Mouse (Mus musculus): ENCODE measurements around the gene Maats1. TPM values are rescaled to one million over a fixed set of nuclear protein-coding genes. Genes with fewer than 3 reads are reported as not detected.
"Not testable (repeated sequence)": the region's sequence is repeated elsewhere in the genome, so short reads cannot be mapped to it uniquely, and the experiment has no call there.

Maats1 gene
- polyA plus RNA-seq, 1 experiment = 0.86 TPM

- DNase-seq (ENCODE audit: extremely low spot score in 1 of 2, low spot score in 1 of 2) = no peak
Measured at GRCm38 (mm10) chr16:38350361-38350855, 8.5 kb upstream of the Maats1 start.

- DNase-seq (ENCODE audit: extremely low spot score in 1 of 2, low spot score in 1 of 2) = no peak
Measured at GRCm38 (mm10) chr16:38349881-38350280, 7.9 kb upstream of the Maats1 start.

- no peak for DNase-seq (ENCODE audit: extremely low spot score in 1 of 2, low spot score in 1 of 2)
Measured at GRCm38 (mm10) chr16:38348217-38348761, 6.3 kb upstream of the Maats1 start.

GRCm38 (mm10) chr16:38347588-38347987 is 5.6 kb upstream of the Maats1 start:
- no peak for DNase-seq (ENCODE audit: extremely low spot score in 1 of 2, low spot score in 1 of 2)

GRCm38 (mm10) chr16:38346529-38347325 is 4.8 kb upstream of the Maats1 start, which contains the start of the genes Cox17 and Gm21987:
Gene Cox17, plus strand, starts transcription at chr16:38346991.
Gene Gm21987, plus strand, starts transcription at chr16:38347040.
- DNase-seq (ENCODE audit: extremely low spot score in 1 of 2, low spot score in 1 of 2) = peak; percentile 94 to 96

GRCm38 (mm10) chr16:38344941-38345725 is 3.2 kb upstream of the Maats1 start:
- no peak for DNase-seq (ENCODE audit: extremely low spot score in 1 of 2, low spot score in 1 of 2)

- not testable (repeated sequence) for DNase-seq (ENCODE audit: extremely low spot score in 1 of 2, low spot score in 1 of 2)
Measured at GRCm38 (mm10) chr16:38338077-38338476, 3.9 kb downstream of the Maats1 start.

- no peak for DNase-seq (ENCODE audit: extremely low spot score in 1 of 2, low spot score in 1 of 2)
Measured at GRCm38 (mm10) chr16:38334431-38334830, 7.5 kb downstream of the Maats1 start.

- DNase-seq (ENCODE audit: extremely low spot score in 1 of 2, low spot score in 1 of 2) = no peak
Measured at GRCm38 (mm10) chr16:38329340-38329739, 12.6 kb downstream of the Maats1 start.

GRCm38 (mm10) chr16:38326778-38327397 is 15.1 kb downstream of the Maats1 start:
- no peak for DNase-seq (ENCODE audit: extremely low spot score in 1 of 2, low spot score in 1 of 2)

- no peak for DNase-seq (ENCODE audit: extremely low spot score in 1 of 2, low spot score in 1 of 2)
Measured at GRCm38 (mm10) chr16:38324311-38324710, 17.6 kb downstream of the Maats1 start.

GRCm38 (mm10) chr16:38321452-38321935 is 20.4 kb downstream of the Maats1 start:
- DNase-seq (ENCODE audit: extremely low spot score in 1 of 2, low spot score in 1 of 2) = peak; percentile 25 to 80

GRCm38 (mm10) chr16:38319087-38319486 is 22.9 kb downstream of the Maats1 start:
- DNase-seq (ENCODE audit: extremely low spot score in 1 of 2, low spot score in 1 of 2) = no peak

GRCm38 (mm10) chr16:38318492-38318891 is 23.5 kb downstream of the Maats1 start:
- DNase-seq (ENCODE audit: extremely low spot score in 1 of 2, low spot score in 1 of 2) = no peak

GRCm38 (mm10) chr16:38308195-38308594 is 33.7 kb downstream of the Maats1 start:
- no peak for DNase-seq (ENCODE audit: extremely low spot score in 1 of 2, low spot score in 1 of 2)

- DNase-seq (ENCODE audit: extremely low spot score in 1 of 2, low spot score in 1 of 2) = no peak
Measured at GRCm38 (mm10) chr16:38307651-38308050, 34.3 kb downstream of the Maats1 start.

- no peak for DNase-seq (ENCODE audit: extremely low spot score in 1 of 2, low spot score in 1 of 2)
Measured at GRCm38 (mm10) chr16:38307221-38307605, 34.7 kb downstream of the Maats1 start.

- no peak for DNase-seq (ENCODE audit: extremely low spot score in 1 of 2, low spot score in 1 of 2)
Measured at GRCm38 (mm10) chr16:38306571-38307220, 35.2 kb downstream of the Maats1 start.

GRCm38 (mm10) chr16:38304460-38305194 is 37.3 kb downstream of the Maats1 start:
- DNase-seq (ENCODE audit: extremely low spot score in 1 of 2, low spot score in 1 of 2) = no peak

All from frontal cortex, adult 2 months (tissue).